Mouse (Mus musculus) testis, adult 10 weeks (tissue): ENCODE data around the gene Dgkk. TPM values are rescaled to one million over a fixed set of nuclear protein-coding genes. Genes with fewer than 3 reads are reported as not detected.

Source experiments
- polyA plus RNA-seq: library from polyadenylated mRNA; stranded (reverse); fragments of 350-450 nt; fragmentation: Illumina TruSeq; extraction: RNeasy Lipid Tissue Mini Kit (QIAGEN cat#74804); gene quantifications from one replicate; pipeline ENCODE4 v1.2.3, GENCODE M21; 2014; ENCODE audit warnings: low read depth, low replicate concordance

Dgkk gene
- polyA plus RNA-seq: 0.24 TPM

DNA sequence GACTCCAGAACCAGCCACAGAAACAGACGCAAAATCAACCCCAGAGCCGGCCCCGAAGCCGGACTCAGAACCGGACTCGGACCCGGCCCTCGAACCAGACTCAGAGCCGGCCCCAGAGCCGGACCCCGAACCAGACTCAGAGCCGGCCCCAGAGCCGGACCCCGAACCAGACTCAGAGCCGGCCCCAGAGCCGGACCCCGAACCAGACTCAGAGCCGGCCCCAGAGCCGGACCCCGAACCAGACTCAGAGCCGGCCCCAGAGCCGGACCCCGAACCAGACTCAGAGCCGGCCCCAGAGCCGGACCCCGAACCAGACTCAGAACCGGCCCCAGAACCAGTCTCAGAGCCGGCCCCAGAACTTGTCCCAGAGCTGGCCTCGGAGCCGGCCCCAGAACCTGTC, at the start of gene Dgkk:
Gene Dgkk, plus strand, starts transcription at position 301 of the 400 bp plus-strand sequence.

